Mouse (Mus musculus): ENCODE measurements around the gene Nim1k. TPM values are rescaled to one million over a fixed set of nuclear protein-coding genes. Genes with fewer than 3 reads are reported as not detected.

Nim1k gene
- polyA plus RNA-seq (2014; fragmentation: Nextera tagmentation; extraction: Ambion mirVana) = 0.19 and 0.36 TPM in 2 replicates

DNA sequence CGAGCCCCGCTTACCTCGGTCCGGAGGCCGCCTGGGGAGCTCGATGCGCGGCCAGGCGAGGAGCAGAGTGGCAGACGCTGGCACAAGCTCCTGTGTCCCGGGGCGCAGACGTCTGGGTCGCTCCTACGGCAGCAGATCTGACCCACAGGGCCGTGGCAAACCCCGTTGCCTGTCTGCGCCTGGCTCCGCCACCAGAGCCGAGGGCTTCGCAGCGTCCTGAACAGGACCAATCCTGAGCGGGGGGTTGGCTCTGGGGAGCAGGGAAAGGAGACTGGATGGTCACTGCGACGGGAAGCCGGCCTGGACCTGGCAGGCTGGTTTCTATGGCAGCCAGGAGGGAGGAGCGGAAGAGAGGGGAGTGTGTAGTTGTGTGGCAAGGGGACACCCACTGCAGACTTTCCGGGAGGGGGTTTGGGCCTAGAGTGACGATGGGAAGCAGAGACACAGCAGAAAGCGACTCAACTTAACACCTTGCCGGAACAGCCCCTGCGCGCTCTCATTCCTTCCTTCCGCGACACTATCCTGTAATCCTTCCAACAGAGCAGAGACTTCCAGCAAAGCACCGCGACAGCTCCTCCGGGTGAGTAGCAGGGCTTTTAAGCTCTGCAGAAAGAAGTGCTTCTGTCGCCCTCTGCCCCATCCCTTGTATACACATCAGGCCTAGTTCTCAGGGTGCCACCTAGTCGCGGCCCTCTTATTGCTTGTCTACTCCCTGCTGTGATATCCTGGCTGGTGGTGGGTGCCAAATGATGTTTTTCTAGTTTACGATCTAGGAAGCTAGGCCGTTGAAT is at the start of gene Nim1k:
TSS of gene Nim1k (minus strand) at position 202 of the 791 bp plus-strand sequence.
- H3K27ac ChIP-seq (ENCODE audit: low read depth, low read length) = no peak within 1 kb of the TSS
- H3K4me1 ChIP-seq (replicated peaks; ENCODE audit: control insufficient read depth, insufficient read depth, low read length) = no peaks in the 10 kb centered on the region; the same call in none of the 2 replicates
- peak within 1 kb of the TSS; percentile 47; the same call in 1 of the 2 replicates for H3K9ac ChIP-seq (ENCODE audit: low read depth, low read length)
- peak within 1 kb of the TSS; percentile 90 for H3K4me2 ChIP-seq
- DNase-seq (ENCODE audit: low spot score) = peak; percentile 64
- no peaks in the 10 kb centered on the region for H3K9me3 ChIP-seq (ENCODE audit: control insufficient read depth, low read length)
- ATAC-seq (replicated peaks; ENCODE audit: low FRiP score) = peak; percentile 87
- WGBS = 5% methylated on average over 43 of the region's 43 CpGs
- H3K36me3 ChIP-seq (ENCODE audit: control insufficient read depth, insufficient read depth, low read length) = no peaks in the 10 kb centered on the region
- peaks cover 4% of the 10 kb centered on the region; the same call in 1 of the 2 replicates for H3K27me3 ChIP-seq (replicated peaks; ENCODE audit: control insufficient read depth, insufficient read depth, low read length)
- H3K4me3 ChIP-seq (ENCODE audit: low read depth, low read length) = peak within 1 kb of the TSS; percentile 55

DNA sequence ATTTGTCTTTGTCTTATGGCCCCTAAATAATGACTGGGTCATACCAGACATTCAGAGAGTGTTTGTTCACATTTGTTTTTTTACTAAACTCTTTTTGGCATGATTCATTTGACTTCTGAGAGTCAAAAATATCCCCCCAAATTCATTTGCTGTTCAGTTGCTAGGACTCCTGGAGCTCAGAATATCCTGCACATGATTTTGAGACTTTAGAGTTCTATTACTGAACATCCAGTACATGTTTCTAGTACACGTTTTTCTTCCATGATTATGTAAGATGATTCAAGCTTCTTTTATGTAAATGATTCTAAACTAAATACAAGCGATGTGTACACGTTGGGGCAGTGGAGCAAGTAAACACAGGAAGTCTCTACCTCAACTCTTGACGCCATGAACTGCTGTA is 42.0 kb upstream of the Nim1k start:
- Histone ChIP-seq H3K4me2 (no peak overlapping the region), H3K4me3 (ENCODE audit: low read depth, low read length) (no peak overlapping the region), H3K9me3 (ENCODE audit: control insufficient read depth, low read length) (no peaks in the 10 kb centered on the region), H3K9ac (ENCODE audit: low read depth, low read length) (no peak overlapping the region), H3K36me3 (ENCODE audit: control insufficient read depth, insufficient read depth, low read length) (no peaks in the 10 kb centered on the region), H3K27ac (ENCODE audit: low read depth, low read length) (no peak overlapping the region), H3K27me3 (replicated peaks; ENCODE audit: control insufficient read depth, insufficient read depth, low read length) (no peaks in the 10 kb centered on the region), H3K4me1 (replicated peaks; ENCODE audit: control insufficient read depth, insufficient read depth, low read length) (no peaks in the 10 kb centered on the region)
- no peak for ATAC-seq (replicated peaks; ENCODE audit: low FRiP score)
- 67% methylated on average over 4 of the region's 4 CpGs for WGBS
- no peak for DNase-seq (ENCODE audit: low spot score)

DNA sequence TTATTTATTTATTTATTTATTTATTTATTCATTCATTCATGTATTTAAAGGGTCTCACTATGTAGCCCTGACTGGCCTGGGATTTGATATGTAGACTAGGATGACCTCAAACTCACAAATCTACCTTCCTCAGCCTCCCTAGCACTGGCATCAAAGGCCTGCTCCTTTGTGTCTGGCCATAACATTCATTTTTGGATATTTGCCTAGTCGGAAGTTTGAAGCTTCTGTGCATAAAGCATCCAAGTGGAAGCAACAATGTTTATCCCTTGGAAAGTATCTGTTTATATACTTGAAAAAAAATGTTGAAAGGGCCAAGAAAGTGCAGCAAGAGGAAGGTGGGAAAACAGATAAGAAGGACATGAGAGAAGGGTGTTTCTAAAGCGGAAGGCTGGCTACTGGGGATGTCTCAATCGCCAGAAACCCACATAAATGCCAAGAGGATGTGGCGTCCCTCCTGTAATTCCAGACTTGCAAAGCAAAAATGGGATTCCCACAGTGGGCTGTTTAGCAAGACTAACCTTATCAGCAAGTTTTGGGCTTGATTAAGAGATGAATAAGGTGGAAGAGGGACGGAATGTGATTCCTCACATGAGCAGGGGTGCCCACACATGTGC is 37.2 kb upstream of the Nim1k start:
- 62% methylated on average over 5 of the region's 5 CpGs for WGBS
- no peak for DNase-seq (ENCODE audit: low spot score)
- no peak overlapping the region for H3K9ac ChIP-seq (ENCODE audit: low read depth, low read length)
- no peak overlapping the region for H3K4me2 ChIP-seq
- H3K9me3 ChIP-seq (ENCODE audit: control insufficient read depth, low read length) = no peaks in the 10 kb centered on the region
- ATAC-seq (replicated peaks; ENCODE audit: low FRiP score) = no peak
- peaks cover 3% of the 10 kb centered on the region; the same call in 1 of the 2 replicates for H3K36me3 ChIP-seq (ENCODE audit: control insufficient read depth, insufficient read depth, low read length)
- no peak overlapping the region for H3K27ac ChIP-seq (ENCODE audit: low read depth, low read length)
- H3K4me1 ChIP-seq (replicated peaks; ENCODE audit: control insufficient read depth, insufficient read depth, low read length) = peaks cover 12% of the 10 kb centered on the region
- H3K4me3 ChIP-seq (ENCODE audit: low read depth, low read length) = no peak overlapping the region
- no peaks in the 10 kb centered on the region for H3K27me3 ChIP-seq (replicated peaks; ENCODE audit: control insufficient read depth, insufficient read depth, low read length)

DNA sequence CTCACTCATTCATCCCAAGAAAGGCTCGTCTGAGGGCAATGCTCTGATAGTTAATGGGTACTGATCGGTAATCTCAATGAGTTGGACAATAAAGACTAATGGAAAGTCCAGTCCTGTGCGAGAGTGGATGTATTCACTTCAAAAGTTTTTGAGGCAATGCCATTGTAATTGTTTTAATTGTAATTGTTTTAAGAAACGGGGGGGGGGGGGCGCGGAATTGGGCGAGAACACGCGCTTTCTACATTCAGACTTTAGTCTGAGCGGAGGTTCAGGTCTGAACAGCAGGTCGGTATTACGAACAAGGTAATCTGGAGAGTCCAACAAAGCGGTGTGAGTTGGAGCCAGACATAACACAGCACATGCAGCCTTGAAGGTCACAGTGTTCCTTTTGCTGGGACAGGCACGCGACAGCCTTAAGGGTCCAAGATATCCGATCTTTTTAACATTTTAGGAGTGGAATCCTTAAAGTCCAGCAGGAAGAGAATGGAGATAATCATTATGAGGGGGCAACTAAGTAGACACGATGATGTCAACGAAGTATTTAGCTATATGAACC is 36.0 kb upstream of the Nim1k start:
- Histone ChIP-seq H3K9ac (ENCODE audit: low read depth, low read length) (peak overlapping the region; percentile 94), H3K36me3 (ENCODE audit: control insufficient read depth, insufficient read depth, low read length) (peaks cover 10% of the 10 kb centered on the region), H3K27ac (ENCODE audit: low read depth, low read length) (peak overlapping the region; percentile 90), H3K4me1 (replicated peaks; ENCODE audit: control insufficient read depth, insufficient read depth, low read length) (peaks cover 12% of the 10 kb centered on the region), H3K27me3 (replicated peaks; ENCODE audit: control insufficient read depth, insufficient read depth, low read length) (no peaks in the 10 kb centered on the region), H3K4me3 (ENCODE audit: low read depth, low read length) (peak overlapping the region; percentile 92), H3K4me2 (peak overlapping the region; percentile 94), H3K9me3 (ENCODE audit: control insufficient read depth, low read length) (no peaks in the 10 kb centered on the region)
- 2% methylated on average over 18 of the region's 18 CpGs for WGBS
- no peak for ATAC-seq (replicated peaks; ENCODE audit: low FRiP score)
- DNase-seq (ENCODE audit: low spot score) = no peak

DNA sequence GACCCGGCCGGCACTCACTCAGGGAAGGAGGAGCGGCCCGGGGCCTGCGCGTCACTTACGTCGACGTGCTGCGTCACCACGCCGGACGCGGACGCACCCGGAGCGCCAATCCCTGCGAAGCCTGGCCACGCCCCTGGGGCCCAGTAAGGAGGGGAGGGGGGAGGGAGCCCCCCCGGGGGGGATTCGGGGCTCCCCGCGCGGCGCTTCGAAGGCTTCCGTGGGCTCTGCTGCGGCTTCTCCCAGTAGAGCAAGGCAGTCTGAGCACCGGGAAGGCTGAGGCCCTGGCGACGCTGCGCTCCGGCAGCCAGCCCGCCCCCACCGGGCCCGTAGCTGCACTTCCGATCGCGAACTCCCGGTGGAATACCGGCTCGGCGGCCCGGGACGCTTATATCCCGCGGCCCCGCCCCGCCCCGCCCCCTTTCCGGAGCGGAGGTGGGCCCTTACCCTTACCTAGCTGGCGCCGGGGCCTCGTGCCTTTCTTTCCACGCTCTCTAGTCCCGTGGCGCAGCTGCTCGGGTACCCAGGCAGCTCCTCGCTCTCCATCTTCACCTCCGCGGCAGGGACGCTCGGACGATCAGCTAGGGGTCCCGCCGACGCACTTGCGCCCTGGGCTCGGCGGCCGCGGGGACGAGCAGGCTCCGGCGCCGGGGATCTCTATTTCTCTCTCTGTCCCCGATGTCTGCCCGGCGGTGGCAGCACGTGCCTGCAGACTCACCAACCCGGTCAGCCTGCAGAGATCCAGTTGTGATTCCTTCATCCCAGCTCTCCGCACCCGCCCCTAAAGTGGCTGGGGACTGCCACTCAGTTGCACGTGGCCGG is 35.3 kb upstream of the Nim1k start, which contains the start of gene Zfp131:
TSS of gene Zfp131 (minus strand) at position 129 of the 819 bp plus-strand sequence.
- under 1% methylated on average over 67 of the region's 86 CpGs for WGBS
- Histone ChIP-seq H3K36me3 (ENCODE audit: control insufficient read depth, insufficient read depth, low read length) (peaks cover 14% of the 10 kb centered on the region), H3K27me3 (replicated peaks; ENCODE audit: control insufficient read depth, insufficient read depth, low read length) (no peaks in the 10 kb centered on the region), H3K4me3 (ENCODE audit: low read depth, low read length) (peak within 1 kb of the TSS; percentile 92), H3K4me1 (replicated peaks; ENCODE audit: control insufficient read depth, insufficient read depth, low read length) (peaks cover 12% of the 10 kb centered on the region), H3K9me3 (ENCODE audit: control insufficient read depth, low read length) (no peaks in the 10 kb centered on the region), H3K27ac (ENCODE audit: low read depth, low read length) (peak within 1 kb of the TSS; percentile 90), H3K4me2 (peak within 1 kb of the TSS; percentile 94), H3K9ac (ENCODE audit: low read depth, low read length) (peak within 1 kb of the TSS; percentile 94)
- DNase-seq (ENCODE audit: low spot score) = peak; percentile 92
- ATAC-seq (replicated peaks; ENCODE audit: low FRiP score) = peak; percentile 95

DNA sequence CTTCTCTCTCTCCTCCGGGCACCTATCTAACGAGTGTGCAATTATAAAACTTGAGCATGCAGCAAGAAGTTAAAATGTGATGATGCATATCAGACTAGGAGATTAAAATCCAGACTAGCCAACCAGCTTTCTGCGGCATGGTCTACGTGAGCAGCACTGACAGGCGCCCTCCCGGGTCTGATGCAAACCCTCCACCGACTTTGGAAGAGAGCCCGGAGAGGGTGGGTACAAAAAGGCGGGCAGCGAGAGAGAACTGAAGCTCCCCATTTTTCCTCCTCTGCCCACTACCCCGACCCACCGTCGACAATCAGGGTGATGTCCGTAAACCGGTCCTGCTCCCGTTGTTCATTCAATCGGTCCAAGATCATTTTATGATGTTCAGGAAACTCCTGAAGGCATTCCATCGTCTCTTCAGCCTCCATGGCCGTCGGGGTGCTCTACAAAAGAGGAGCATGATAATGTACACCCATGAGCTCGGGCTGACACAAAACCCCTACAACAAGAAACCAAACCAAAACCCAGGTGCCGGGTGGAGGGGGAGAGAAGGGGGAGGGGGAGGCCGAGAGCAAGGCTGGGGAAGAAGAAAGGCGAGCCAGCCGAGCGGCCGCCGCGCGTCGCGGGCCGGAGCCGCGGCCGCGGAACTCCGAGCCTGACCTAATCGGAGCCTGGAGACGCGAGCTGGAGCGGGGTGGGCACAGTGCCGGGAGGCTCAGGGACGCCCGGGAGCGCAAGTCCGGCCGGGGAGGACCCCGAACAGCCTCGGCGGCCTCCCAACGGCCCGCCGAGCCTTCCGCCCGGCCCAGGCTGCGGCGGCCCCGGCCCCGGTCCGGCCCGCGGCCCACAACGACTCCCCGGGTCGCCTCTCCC is 34.4 kb upstream of the Nim1k start:
- Histone ChIP-seq H3K27ac (ENCODE audit: low read depth, low read length) (peak overlapping the region; percentile 90), H3K9ac (ENCODE audit: low read depth, low read length) (peak overlapping the region; percentile 94), H3K9me3 (ENCODE audit: control insufficient read depth, low read length) (no peaks in the 10 kb centered on the region), H3K27me3 (replicated peaks; ENCODE audit: control insufficient read depth, insufficient read depth, low read length) (no peaks in the 10 kb centered on the region), H3K36me3 (ENCODE audit: control insufficient read depth, insufficient read depth, low read length) (peaks cover 18% of the 10 kb centered on the region), H3K4me3 (ENCODE audit: low read depth, low read length) (peak overlapping the region; percentile 92), H3K4me2 (peak overlapping the region; percentile 78), H3K4me1 (replicated peaks; ENCODE audit: control insufficient read depth, insufficient read depth, low read length) (peaks cover 12% of the 10 kb centered on the region)
- WGBS = 2% methylated on average over 44 of the region's 66 CpGs
- DNase-seq (ENCODE audit: low spot score) = peak; percentile 48
- peak; percentile 60 for ATAC-seq (replicated peaks; ENCODE audit: low FRiP score)

DNA sequence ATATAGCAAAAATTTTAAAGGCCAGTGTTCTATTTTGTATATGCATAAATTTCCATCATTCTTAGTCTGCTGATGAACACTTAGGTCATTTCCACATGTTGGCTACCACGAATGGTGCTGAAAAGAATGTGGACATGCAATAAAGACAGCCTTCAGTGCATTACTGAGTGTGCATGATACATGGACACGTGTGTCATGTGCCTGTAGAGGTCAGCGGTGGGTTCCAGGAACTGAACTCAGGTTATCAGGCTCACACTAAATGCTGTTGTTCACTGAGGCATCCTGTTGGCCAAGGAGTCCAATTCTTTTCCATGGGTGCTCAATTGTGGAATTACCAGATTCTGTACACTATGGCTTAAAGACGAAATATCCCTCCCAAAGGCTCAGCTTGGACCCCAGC is 27.9 kb upstream of the Nim1k start:
- H3K4me2 ChIP-seq = no peak overlapping the region
- H3K4me1 ChIP-seq (replicated peaks; ENCODE audit: control insufficient read depth, insufficient read depth, low read length) = 0 out of 2 replicates have a peak, but pooled peaks cover under 1% of the 10 kb centered on the region
- WGBS = 82% methylated on average over 4 of the region's 4 CpGs
- no peak overlapping the region for H3K4me3 ChIP-seq (ENCODE audit: low read depth, low read length)
- no peaks in the 10 kb centered on the region for H3K9me3 ChIP-seq (ENCODE audit: control insufficient read depth, low read length)
- no peak overlapping the region for H3K27ac ChIP-seq (ENCODE audit: low read depth, low read length)
- no peaks in the 10 kb centered on the region for H3K27me3 ChIP-seq (replicated peaks; ENCODE audit: control insufficient read depth, insufficient read depth, low read length)
- H3K9ac ChIP-seq (ENCODE audit: low read depth, low read length) = no peak overlapping the region
- DNase-seq (ENCODE audit: low spot score) (no peak), ATAC-seq (replicated peaks; ENCODE audit: low FRiP score) (no peak)
- H3K36me3 ChIP-seq (ENCODE audit: control insufficient read depth, insufficient read depth, low read length) = peaks cover 46% of the 10 kb centered on the region

All from liver, embryonic 11.5 days (tissue).